Mouse (Mus musculus) cerebellum, adult 9-10 months (tissue): ENCODE data around the gene Timeless.
A peak's percentile ranks its signal among the peaks of the same experiment; 100 is the strongest.
"Not testable (repeated sequence)": the region's sequence is repeated elsewhere in the genome, so short reads cannot be mapped to it uniquely, and the experiment has no call there.

Experiments
- DNase-seq: peaks from one replicate; pipeline ENCODE4 v3.0.0; 2022

Gene Timeless

GRCm38 (mm10) chr10:128258953-128259352, 27.1 kb downstream of the Timeless start:
- no peak for DNase-seq

- no peak for DNase-seq
These were observed 28.1 kb downstream of the Timeless start for GRCm38 (mm10) chr10:128259946-128260345.

GRCm38 (mm10) chr10:128260376-128260775, 28.5 kb downstream of the Timeless start:
- not testable (repeated sequence) for DNase-seq

GRCm38 (mm10) chr10:128262300-128262699, 30.4 kb downstream of the Timeless start:
- no peak for DNase-seq

GRCm38 (mm10) chr10:128263393-128264310, 31.8 kb downstream of the Timeless start:
- no peak for DNase-seq

- no peak for DNase-seq
These were observed 36.5 kb downstream of the Timeless start, which contains the start of gene Apof for GRCm38 (mm10) chr10:128268371-128268770. Gene Apof (plus strand): TSS chr10:128268671.

- DNase-seq: peak; percentile 53
These were observed 37.5 kb downstream of the Timeless start for GRCm38 (mm10) chr10:128269206-128269910.

GRCm38 (mm10) chr10:128270287-128270841, 38.5 kb downstream of the Timeless start, which contains the start of gene Stat2:
Gene Stat2 (plus strand): TSS chr10:128270559.
- DNase-seq: peak; percentile 98

- peak; percentile 53 for DNase-seq
These were observed 39.0 kb downstream of the Timeless start for GRCm38 (mm10) chr10:128270866-128271265.

GRCm38 (mm10) chr10:128271883-128272282, 40.0 kb downstream of the Timeless start:
- DNase-seq: peak; percentile 69

- peak; percentile 39 for DNase-seq
These were observed 41.1 kb downstream of the Timeless start for GRCm38 (mm10) chr10:128272819-128273439.

- peak; percentile 22 for DNase-seq
These were observed 43.5 kb downstream of the Timeless start for GRCm38 (mm10) chr10:128275374-128275773.

- DNase-seq: no peak
These were observed 46.3 kb downstream of the Timeless start for GRCm38 (mm10) chr10:128278158-128278557.

- no peak for DNase-seq
These were observed 49.1 kb downstream of the Timeless start for GRCm38 (mm10) chr10:128280943-128281342.

GRCm38 (mm10) chr10:128281682-128282081, 49.8 kb downstream of the Timeless start:
- DNase-seq: no peak

GRCm38 (mm10) chr10:128282886-128283450, 51.1 kb downstream of the Timeless start:
- DNase-seq: no peak

GRCm38 (mm10) chr10:128283604-128284579, 52.0 kb downstream of the Timeless start:
- DNase-seq: peak; percentile 99

- not testable (repeated sequence) for DNase-seq
These were observed 58.7 kb downstream of the Timeless start for GRCm38 (mm10) chr10:128290594-128290993.

- DNase-seq: no peak
These were observed 64.7 kb downstream of the Timeless start for GRCm38 (mm10) chr10:128296370-128297090.

GRCm38 (mm10) chr10:128297221-128297620, 65.4 kb downstream of the Timeless start:
- peak; percentile 82 for DNase-seq
